Mouse (Mus musculus) small intestine, adult 2 months (tissue): ENCODE measurements around the gene Cdk6. TPM values are rescaled to one million over a fixed set of nuclear protein-coding genes. Genes with fewer than 3 reads are reported as not detected.

Experiments used
- H3K27ac ChIP-seq: fragments of 200-500 bp; 2 replicates; pipeline ENCODE4 v1.5.1; 2012; ENCODE audit warnings: low read depth, low read length, control low read depth, inconsistent platforms; ENCODE audit not compliant: insufficient read depth
- H3K27me3 ChIP-seq: fragments of 200-500 bp; 2 replicates; pipeline ENCODE4 v1.6.1; 2012; ENCODE audit warnings: mild to moderate bottlenecking, moderate library complexity, low read length, inconsistent platforms; ENCODE audit not compliant: control insufficient read depth, insufficient read depth
- H3K36me3 ChIP-seq: fragments of 200-500 bp; 2 replicates; pipeline ENCODE4 v1.6.1; 2012; ENCODE audit warnings: mild to moderate bottlenecking, low read length, control low read depth, inconsistent platforms; ENCODE audit not compliant: control insufficient read depth, insufficient read depth
- H3K4me1 ChIP-seq: fragments of 200-500 bp; 2 replicates; pipeline ENCODE4 v1.6.1; 2012; ENCODE audit warnings: low read length, inconsistent platforms, mixed read lengths; ENCODE audit not compliant: control insufficient read depth, insufficient read depth, insufficient read length
- H3K4me3 ChIP-seq: fragments of 200-500 bp; 2 replicates; pipeline ENCODE4 v1.5.1; 2012; ENCODE audit warnings: low read depth, mild to moderate bottlenecking, control low read depth, inconsistent platforms, low read length, moderate library complexity
- CTCF ChIP-seq: fragments of 200-500 bp; IDR thresholded peaks from 2 replicates; pipeline ENCODE4 v1.5.1; 2012; ENCODE audit warnings: low read depth, mild to moderate bottlenecking, control low read depth, inconsistent platforms, low read length, moderate library complexity, mixed read lengths; ENCODE audit not compliant: insufficient replicate concordance, insufficient read length; ENCODE audit errors: extremely low read depth
- POLR2A ChIP-seq: fragments of 200-500 bp; IDR thresholded peaks from 2 replicates; pipeline ENCODE4 v1.6.1; 2012; ENCODE audit warnings: low read depth, mild to moderate bottlenecking, control low read depth, inconsistent platforms, low read length, moderate library complexity
- WGBS: fragments of 180-500 bp; shearing (Covaris S2); methylation state at CpG from one replicate; pipeline ENCODE4 v1.1.7; 2018; 5-methylcytosine and 5-hydroxymethylcytosine counted together
- polyA plus RNA-seq: library from polyadenylated mRNA; depleted of rRNA; stranded (reverse); fragments of >200 nt; gene quantifications from 2 replicates; pipeline ENCODE4 v1.2.3, GENCODE M21; 2012

Gene Cdk6
- polyA plus RNA-seq, 1 experiment = 7.7 TPM

DNA sequence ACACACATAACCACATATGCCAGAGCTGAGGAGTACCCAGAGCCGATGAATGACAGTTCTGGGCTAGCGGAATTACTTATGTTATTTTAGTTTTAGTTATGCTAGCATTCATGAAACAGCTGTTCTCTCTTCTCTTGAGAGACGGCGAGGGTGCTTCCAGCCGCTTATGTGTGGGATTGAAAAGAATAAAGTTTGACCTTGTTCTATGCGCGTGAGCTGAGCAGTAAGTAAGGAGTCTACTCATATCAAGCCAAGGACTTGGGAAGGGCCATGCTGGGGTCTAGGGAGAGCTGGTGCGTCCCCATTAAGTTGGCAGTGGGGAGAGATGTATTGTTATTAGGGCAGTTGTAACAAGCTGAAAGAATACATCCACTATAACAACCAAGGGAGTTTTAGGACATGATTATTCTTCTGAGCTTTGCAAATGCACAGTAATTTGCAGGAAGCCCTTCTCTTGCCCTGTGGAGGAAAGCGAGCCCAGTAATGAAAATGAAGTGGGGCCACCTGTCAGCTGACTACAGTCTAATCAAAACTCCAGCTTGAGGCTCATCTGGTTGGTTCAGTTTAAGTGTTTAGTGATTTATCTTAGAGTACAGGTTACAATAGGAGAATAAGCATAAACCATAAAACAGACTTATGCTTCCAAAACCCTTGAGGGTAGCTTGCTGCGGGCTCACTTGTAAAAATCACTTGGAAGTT lies 170.0 kb downstream of the Cdk6 start:
- Histone ChIP-seq H3K4me3 (no peak overlapping the region), H3K27ac (no peak overlapping the region), H3K36me3 (no peaks in the 10 kb centered on the region), H3K27me3 (no peaks in the 10 kb centered on the region), H3K4me1 (peaks cover 10% of the 10 kb centered on the region)
- 87% methylated on average over 10 of the region's 10 CpGs for WGBS
- TF ChIP-seq POLR2A (no peak), CTCF (no peak)

DNA sequence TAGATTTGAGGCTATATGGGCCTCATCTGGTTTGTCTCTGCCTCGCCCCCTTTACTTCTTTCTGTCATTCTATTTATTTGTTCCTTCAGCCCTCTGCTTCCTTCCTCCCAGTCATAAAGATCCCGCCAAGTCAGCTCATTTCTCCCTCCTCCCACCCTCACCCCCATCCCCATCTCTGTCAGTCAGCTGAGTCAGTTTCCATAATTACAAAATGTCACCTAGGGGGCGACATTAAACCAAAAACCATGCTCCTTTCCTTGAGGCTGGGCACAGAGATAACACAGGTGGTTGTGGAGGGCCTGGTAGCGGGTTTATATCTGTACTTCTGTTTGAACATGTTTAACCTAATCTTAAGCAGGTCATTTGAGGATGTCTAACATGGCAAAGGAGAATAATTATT lies 171.3 kb downstream of the Cdk6 start:
- Histone ChIP-seq H3K4me3 (no peak overlapping the region), H3K4me1 (peaks cover 12% of the 10 kb centered on the region), H3K27ac (no peak overlapping the region), H3K36me3 (no peaks in the 10 kb centered on the region), H3K27me3 (no peaks in the 10 kb centered on the region)
- TF ChIP-seq POLR2A (no peak), CTCF (no peak)
- 55% methylated on average over 4 of the region's 4 CpGs for whole genome bisulfite sequencing

DNA sequence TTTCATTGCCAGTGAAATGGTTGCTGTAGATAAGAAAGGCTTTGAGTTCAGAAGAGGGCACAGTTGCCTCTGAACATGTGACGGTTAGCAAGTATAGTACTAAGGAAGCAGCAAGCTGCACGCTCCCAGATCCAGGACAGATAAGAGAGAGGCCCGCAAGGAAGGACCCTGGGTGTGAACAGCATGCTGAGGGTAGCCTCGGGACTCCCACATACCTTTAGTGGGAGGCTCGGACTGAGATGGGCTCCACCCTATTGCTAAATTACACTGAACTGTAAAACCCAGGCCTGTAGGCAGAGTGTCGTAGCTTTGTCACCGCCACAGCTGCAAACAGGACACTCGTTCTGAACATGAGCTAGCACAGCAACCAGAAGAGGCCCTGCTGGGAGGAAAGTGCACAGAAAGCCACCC lies 173.6 kb downstream of the Cdk6 start:
- Histone ChIP-seq H3K27me3 (no peaks in the 10 kb centered on the region), H3K36me3 (0 out of 2 replicates have a peak, but pooled peaks cover 3% of the 10 kb centered on the region), H3K27ac (peak overlapping the region; percentile 36; the same call in 1 of the 2 replicates), H3K4me3 (no peak overlapping the region), H3K4me1 (peaks cover 8% of the 10 kb centered on the region; the same call in 1 of the 2 replicates)
- no peak for TF ChIP-seq POLR2A
- no peak for TF ChIP-seq CTCF
- 29% methylated on average over 8 of the region's 8 CpGs for WGBS

DNA sequence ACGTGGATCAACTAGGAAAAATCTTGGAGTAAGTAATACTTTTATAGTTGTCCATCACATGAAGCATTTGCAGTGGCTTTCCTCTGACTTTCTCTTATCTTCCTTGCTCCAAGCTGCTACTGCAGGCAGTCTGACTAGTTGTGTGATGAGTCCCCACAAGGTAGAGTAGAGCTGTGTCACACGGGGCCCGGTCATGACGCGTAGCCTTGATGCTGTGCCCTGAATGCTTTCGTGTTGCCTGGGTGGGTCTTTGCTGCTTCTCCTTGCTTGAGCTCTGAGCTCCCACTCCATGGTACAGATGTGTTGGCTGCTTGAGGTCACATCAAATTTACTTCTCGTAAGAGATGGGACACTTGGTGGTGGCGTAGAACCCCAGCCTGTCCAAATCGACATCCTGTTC lies 174.2 kb downstream of the Cdk6 start:
- no peak overlapping the region for H3K27ac ChIP-seq
- H3K4me3 ChIP-seq = no peak overlapping the region
- peaks cover 4% of the 10 kb centered on the region; the same call in 1 of the 2 replicates for H3K36me3 ChIP-seq
- no peaks in the 10 kb centered on the region for H3K27me3 ChIP-seq
- H3K4me1 ChIP-seq = peaks cover 8% of the 10 kb centered on the region; the same call in 1 of the 2 replicates
- WGBS = 88% methylated on average over 9 of the region's 9 CpGs
- TF ChIP-seq CTCF (no peak), POLR2A (no peak)

DNA sequence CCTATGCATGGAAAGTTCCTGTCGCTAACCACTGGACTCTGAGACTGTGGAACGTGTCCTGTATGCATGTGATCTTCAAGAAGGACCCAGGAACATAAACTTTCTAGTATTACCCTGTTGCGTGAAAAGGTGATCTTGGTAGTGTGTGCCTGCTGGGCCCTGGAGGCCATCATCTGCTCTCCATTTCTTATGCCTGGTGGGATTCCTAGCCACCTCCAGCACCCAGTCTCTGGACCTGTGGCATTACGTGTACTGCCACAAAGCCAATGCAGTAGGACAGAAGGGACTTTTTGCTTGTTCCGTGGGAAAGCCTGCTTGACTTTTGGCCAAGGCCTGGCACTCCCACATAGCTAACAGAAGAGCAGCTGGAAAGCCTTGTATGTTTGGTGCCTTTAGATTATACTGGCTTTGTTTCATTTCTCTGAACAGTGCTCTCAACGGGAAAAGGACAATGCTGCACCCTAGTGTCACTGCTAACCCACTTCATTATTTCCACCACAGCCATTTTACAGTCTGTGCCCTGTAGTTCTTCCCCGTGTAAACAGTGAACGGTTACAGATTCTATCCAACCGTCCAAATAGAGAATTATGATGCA lies 175.3 kb downstream of the Cdk6 start:
- Histone ChIP-seq H3K36me3 (peaks cover 8% of the 10 kb centered on the region), H3K27ac (peak overlapping the region; percentile 8), H3K4me1 (peaks cover 8% of the 10 kb centered on the region; the same call in 1 of the 2 replicates), H3K4me3 (no peak overlapping the region), H3K27me3 (no peaks in the 10 kb centered on the region)
- no peak for TF ChIP-seq POLR2A
- TF ChIP-seq CTCF = peak; percentile 30; the same call in 1 of the 2 replicates
- WGBS = 17% methylated on average over 9 of the region's 9 CpGs

DNA sequence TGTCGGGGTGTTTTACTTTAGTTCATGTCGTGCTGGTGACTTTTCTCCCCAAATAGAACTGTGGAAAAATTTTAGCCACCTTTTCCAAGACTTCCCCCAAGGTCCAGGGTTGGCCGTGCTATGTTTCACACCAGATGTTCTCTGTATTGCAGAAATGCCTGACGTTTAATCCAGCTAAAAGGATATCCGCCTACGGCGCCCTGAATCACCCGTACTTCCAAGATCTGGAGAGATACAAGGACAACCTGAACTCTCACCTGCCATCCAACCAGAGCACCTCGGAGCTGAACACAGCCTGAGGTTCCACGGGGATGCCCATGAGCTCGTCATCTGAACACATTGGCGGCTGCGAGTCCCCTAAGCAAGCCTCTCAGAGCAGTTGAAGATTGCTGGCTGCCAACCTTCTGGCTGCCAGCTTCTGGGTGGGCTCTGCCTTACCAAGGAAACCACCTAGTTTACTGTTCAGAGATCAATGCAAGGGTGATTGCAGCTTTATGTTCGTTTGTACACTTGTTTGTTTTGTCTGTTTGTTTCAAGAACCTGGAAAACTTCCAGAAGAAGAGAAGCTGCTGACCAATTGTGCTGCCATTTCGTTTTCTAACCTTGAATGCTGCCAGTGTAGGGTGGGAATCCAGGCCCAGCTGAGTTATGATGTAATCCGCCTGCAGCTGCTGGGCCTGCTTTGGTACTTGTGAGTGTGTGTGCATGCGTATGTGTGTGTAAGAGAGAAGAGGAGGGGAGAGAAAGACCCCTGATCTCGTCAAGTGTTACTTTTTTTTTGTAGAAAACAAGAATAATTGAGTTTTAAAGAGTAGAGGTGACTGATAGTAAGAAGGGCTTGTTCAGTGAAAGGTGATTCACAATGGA lies 179.4 kb downstream of the Cdk6 start:
- 82% methylated on average over 18 of the region's 18 CpGs for WGBS
- TF ChIP-seq POLR2A (no peak), CTCF (no peak)

More for the DNA sequence above, 179.4 kb downstream of the Cdk6 start:
- Histone ChIP-seq H3K36me3 (peaks cover 16% of the 10 kb centered on the region), H3K4me1 (peaks cover 3% of the 10 kb centered on the region; the same call in 1 of the 2 replicates), H3K4me3 (no peak overlapping the region), H3K27ac (no peak overlapping the region), H3K27me3 (no peaks in the 10 kb centered on the region)
